Mouse (Mus musculus): Measurements from ENCODE around the gene Smg8.

Gene Smg8

DNA sequence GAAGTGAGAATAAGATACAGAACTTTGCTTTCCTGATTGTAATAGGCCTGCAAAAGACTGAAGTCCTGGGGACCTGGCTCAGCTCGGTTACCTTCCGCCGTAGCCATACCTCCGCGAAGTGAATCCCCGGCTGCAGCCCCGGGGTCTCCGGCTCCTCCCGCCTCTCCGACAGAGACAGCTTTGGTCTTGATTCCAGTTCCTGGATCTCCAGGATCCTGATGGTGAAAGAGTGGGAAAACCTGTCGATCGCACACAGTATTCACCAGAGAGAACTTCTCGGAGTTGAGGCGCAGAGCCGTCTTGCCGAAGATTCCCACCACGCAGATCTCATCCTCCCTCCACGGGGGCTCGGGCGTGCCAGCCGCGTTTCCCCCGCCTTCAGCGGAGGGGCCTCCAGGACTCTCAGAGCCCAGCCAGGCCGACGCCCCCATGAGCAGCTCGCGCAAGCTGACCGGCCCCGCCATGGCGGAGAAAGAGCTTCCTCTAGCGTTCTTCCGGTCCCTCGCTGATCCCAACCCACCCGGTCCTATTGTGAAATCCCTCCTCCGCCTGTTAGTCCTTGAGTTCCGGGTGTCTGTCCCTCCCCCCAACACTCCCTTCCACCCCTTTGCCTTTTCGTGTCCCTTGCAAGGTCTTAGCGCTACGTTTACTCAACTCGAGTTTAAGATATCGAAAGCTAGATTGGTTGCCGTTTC, at the start of gene Smg8:
Smg8 (minus strand) TSS at position 485 of the 695 bp plus-strand sequence.
- POLR2A ChIA-PET, result interaction anchor here (0.5 to 9.9 kb wide), 49 partner anchors 8 to 542 kb away, joined by 3 to 104 read pairs (median 4); partner anchors contain the start of genes Prr11 (in 4 of the 4), Ska2 (in 4 of the 4), Gdpd1 (in 3 of the 4) and Trim37 (in 2 of the 4)
- CTCF ChIA-PET, result interaction anchor here (0.6 to 1.4 kb wide), 6 partner anchors 11 to 314 kb away, joined by 3 to 6 read pairs (median 3); partner anchors contain the start of genes Ska2 (in 2 of the 4) and Prr11 (in 1 of the 4)

- POLR2A ChIA-PET, result interaction anchor here in 3 of 4 experiments (0.8 to 3.4 kb wide), 9 partner anchors 9 to 49 kb away, joined by 3 to 24 read pairs (median 5); partner anchors contain the start of genes Trim37 (in 3 of the 3), Prr11 (in 2 of the 3), Ska2 (in 2 of the 3) and Smg8 (in 1 of the 3)
- CTCF ChIA-PET, result interaction anchor here in 1 of 4 experiments (0.6 kb wide), 1 partner anchor 32 kb away, joined by 5 read pairs; no protein-coding TSS in a partner anchor
Measured at GRCm38 (mm10) chr11:87136233-87136632, 49.7 kb upstream of the Smg8 start.

DNA sequence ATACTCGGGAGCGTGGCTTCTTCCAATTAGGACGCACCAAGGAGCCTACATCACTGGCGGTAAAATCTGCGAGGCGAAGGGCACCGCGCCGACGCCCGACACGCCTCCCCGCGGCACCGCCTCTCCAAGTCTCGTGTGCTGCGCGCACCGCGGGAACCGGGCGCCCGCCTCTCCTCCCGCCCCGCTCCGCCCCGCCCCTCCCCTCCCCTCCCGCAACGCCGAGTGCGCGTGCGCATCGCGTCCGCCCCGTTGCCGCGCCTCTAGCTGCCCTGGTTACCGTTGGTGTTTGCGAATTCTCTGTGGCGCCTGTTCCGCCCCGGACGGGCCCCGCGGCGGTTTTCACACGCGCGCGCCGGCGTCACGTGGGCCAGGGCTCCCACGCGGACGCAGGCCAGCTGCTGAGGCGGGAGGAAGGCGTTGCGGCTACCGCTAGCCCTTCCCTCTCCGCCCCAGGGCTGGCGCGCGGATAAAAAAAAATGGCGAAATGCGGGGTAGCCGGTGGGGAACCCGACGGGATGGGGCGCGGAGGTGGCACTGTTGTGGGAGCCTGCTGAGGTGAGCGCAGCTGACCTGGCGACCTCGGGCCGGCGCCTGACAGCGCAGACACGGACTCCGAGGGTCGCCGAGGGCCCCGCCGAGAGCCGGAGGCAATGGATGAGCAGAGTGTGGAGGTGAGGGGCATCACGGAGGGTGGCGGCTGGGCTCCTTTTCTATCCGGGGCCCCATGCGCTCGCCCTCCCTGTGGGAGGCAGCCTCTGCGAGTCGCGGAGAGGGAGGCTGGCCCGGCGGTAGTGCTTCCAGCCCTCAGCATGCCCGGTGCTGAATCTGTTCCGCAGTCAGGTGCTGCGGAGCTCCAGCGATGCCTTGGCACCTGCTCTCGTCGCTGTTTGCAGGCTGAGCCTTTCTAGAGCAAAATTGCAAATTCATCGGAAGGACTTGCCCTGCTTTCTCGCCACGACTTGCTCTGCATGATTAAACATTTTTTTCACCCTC, 40.5 kb upstream of the Smg8 start, which contains the start of gene Trim37:
Trim37 (plus strand) TSS at position 254 of the 993 bp plus-strand sequence.
- ChIA-PET CTCF (interaction anchor here in 2 of 4 experiments (0.5 to 0.6 kb wide), 3 partner anchors 10 to 1892 kb away, joined by 3 to 4 read pairs (median 3); partner anchors contain the start of gene Appbp2 (in 1 of the 2)), POLR2A (interaction anchor here (0.6 to 5.0 kb wide), 42 partner anchors 9 to 619 kb away, joined by 3 to 81 read pairs (median 6); partner anchors contain the start of genes Prr11 (in 4 of the 4), Ska2 (in 4 of the 4), Smg8 (in 2 of the 4) and Ppm1e (in 1 of the 4))

- POLR2A ChIA-PET, result interaction anchor here (0.5 to 5.0 kb wide), 54 partner anchors 9 to 961 kb away, joined by 3 to 81 read pairs (median 4); partner anchors contain the start of genes Prr11 (in 4 of the 4), Ska2 (in 4 of the 4), Smg8 (in 2 of the 4) and Rad51c (in 1 of the 4)
- CTCF ChIA-PET, result interaction anchor here in 2 of 4 experiments (0.5 to 0.6 kb wide), 2 partner anchors 11 to 97 kb away, joined by 3 to 4 read pairs; no protein-coding TSS in a partner anchor
Measured at GRCm38 (mm10) chr11:87126281-87126823, 39.8 kb upstream of the Smg8 start.

GRCm38 (mm10) chr11:87125562-87125961, 39.0 kb upstream of the Smg8 start:
- ChIA-PET CTCF (no interaction called here), POLR2A (interaction anchor here (0.7 to 5.0 kb wide), 21 partner anchors 9 to 581 kb away, joined by 3 to 81 read pairs (median 6); partner anchors contain the start of genes Prr11 (in 3 of the 4), Ska2 (in 3 of the 4), Rps6kb1 (in 1 of the 4) and Smg8 (in 1 of the 4))

- ChIA-PET CTCF (no interaction called here), POLR2A (interaction anchor here in 1 of 4 experiments (1.0 kb wide), 1 partner anchor 13 kb away, joined by 7 read pairs; the partner anchor contains the start of genes Prr11 and Ska2)
Measured at GRCm38 (mm10) chr11:87121864-87122263, 35.3 kb upstream of the Smg8 start.

DNA sequence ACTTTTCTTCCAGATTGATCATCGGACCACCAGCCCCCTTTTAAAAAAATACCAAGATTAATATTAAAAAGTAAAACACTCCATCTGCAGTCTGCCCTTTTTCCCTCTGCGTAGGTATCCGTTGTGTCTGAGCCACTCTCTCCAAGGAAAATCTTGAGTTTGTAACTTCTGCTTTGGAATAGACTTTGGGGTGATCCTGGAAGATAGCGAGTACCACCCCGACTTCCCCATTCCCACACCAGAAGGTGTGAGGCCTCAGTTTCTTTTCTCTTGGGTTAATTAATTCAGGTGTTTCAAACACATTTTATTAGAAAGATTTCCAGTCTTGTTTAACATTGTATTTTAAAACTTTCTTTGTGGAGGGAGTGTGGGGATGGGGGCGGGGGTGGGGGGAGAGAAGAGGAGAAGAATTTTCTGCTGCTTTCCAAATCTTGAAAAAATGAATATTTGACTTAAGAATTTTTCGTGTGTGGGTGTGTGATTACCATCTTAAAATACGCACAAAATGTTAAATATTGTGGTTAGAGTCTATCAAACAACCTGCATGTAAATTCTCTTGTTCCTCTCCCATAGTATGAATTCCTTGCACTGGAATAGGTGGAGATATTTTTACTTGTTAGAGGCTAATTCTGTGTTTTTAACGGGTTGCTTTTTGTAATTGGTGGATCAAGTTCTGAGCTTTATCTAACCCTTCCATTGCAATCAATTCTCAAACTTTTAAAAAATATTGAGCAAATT, 23.8 kb upstream of the Smg8 start:
- ChIA-PET CTCF (no interaction called here), POLR2A (interaction anchor here (0.6 to 4.2 kb wide), 38 partner anchors 8 to 482 kb away, joined by 3 to 104 read pairs (median 9); partner anchors contain the start of genes Trim37 (in 4 of the 4), Gdpd1 (in 2 of the 4), Rad51c (in 2 of the 4) and Smg8 (in 2 of the 4))

GRCm38 (mm10) chr11:87109519-87110171, 23.1 kb upstream of the Smg8 start:
- ChIA-PET CTCF (interaction anchor here in 1 of 4 experiments (0.7 kb wide), 1 partner anchor 23 kb away, joined by 3 read pairs; the partner anchor contains the start of gene Smg8), POLR2A (interaction anchor here (0.6 to 4.2 kb wide), 101 partner anchors 8 to 1874 kb away, joined by 3 to 104 read pairs (median 5); partner anchors contain the start of genes Gdpd1 (in 4 of the 4), Smg8 (in 4 of the 4), Trim37 (in 4 of the 4) and Rad51c (in 3 of the 4))

- POLR2A ChIA-PET, result interaction anchor here (0.5 to 4.2 kb wide), 117 partner anchors 8 to 1874 kb away, joined by 3 to 104 read pairs (median 5); partner anchors contain the start of genes Gdpd1 (in 4 of the 4), Smg8 (in 4 of the 4), Trim37 (in 4 of the 4) and Cltc (in 3 of the 4)
- CTCF ChIA-PET, result interaction anchor here in 2 of 4 experiments (0.5 to 1.0 kb wide), 5 partner anchors 23 to 586 kb away, joined by 3 read pairs; partner anchors contain the start of gene Smg8 (in 2 of the 2)
Measured at GRCm38 (mm10) chr11:87108755-87109518, 22.4 kb upstream of the Smg8 start, which contains the start of gene Ska2. Gene Ska2 (plus strand): TSS chr11:87109234.

DNA sequence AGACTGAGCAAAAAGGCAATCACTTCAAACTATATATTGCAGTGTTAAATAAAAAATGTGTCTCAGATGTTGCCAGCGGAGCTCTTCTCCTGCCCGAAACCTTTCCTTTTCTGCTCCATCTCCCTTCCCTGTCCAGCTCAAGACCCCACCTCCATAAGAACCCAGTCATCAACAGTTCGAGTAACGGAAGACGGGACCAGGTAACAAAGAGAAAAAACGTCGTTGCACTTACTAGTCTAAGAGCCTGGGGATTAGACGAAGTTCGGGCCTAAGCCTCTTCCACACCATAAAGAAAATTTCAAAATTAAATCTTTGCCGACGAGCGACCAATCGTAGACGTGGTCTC, 21.8 kb upstream of the Smg8 start, which contains the start of gene Prr11:
Prr11 (minus strand) TSS at position 300 of the 346 bp plus-strand sequence.
- CTCF ChIA-PET, result interaction anchor here in 2 of 4 experiments (0.5 to 1.0 kb wide), 5 partner anchors 22 to 586 kb away, joined by 3 read pairs; partner anchors contain the start of gene Smg8 (in 1 of the 2)
- POLR2A ChIA-PET, result interaction anchor here (0.5 to 4.2 kb wide), 97 partner anchors 9 to 1873 kb away, joined by 3 to 104 read pairs (median 5); partner anchors contain the start of genes Gdpd1 (in 4 of the 4), Smg8 (in 4 of the 4), Trim37 (in 4 of the 4) and Cltc (in 3 of the 4)

GRCm38 (mm10) chr11:87087142-87087541, 568 bp upstream of the Smg8 start:
- ChIA-PET POLR2A (interaction anchor here (0.6 to 9.9 kb wide), 41 partner anchors 9 to 543 kb away, joined by 3 to 104 read pairs (median 5); partner anchors contain the start of genes Prr11 (in 4 of the 4), Ska2 (in 4 of the 4), Gdpd1 (in 3 of the 4) and Trim37 (in 2 of the 4)), CTCF (interaction anchor here in 2 of 4 experiments (0.6 to 1.4 kb wide), 4 partner anchors 14 to 313 kb away, joined by 3 to 5 read pairs (median 3); partner anchors contain the start of genes Prr11 (in 1 of the 2) and Ska2 (in 1 of the 2))

- POLR2A ChIA-PET, result interaction anchor here in 3 of 4 experiments (0.8 to 9.9 kb wide), 12 partner anchors 9 to 358 kb away, joined by 3 to 104 read pairs (median 15); partner anchors contain the start of genes Gdpd1 (in 2 of the 3), Prr11 (in 2 of the 3), Ska2 (in 2 of the 3) and Trim37 (in 2 of the 3)
- CTCF ChIA-PET, result interaction anchor here in 2 of 4 experiments (1.1 to 2.0 kb wide), 3 partner anchors 12 kb away, joined by 3 to 5 read pairs (median 3); partner anchors contain the start of gene Gdpd1 (in 1 of the 2)
Measured at GRCm38 (mm10) chr11:87085461-87085860, 1.1 kb downstream of the Smg8 start.

GRCm38 (mm10) chr11:87083712-87084111, 2.9 kb downstream of the Smg8 start:
- ChIA-PET POLR2A (interaction anchor here in 2 of 4 experiments (1.0 to 4.2 kb wide), 2 partner anchors 9 to 10 kb away, joined by 3 to 38 read pairs; partner anchors contain the start of gene Gdpd1 (in 1 of the 2)), CTCF (interaction anchor here in 1 of 4 experiments (2.0 kb wide), 1 partner anchor 10 kb away, joined by 5 read pairs; the partner anchor contains the start of gene Gdpd1)

Measured in embryonic stem cell, embryonic (primary cell).